Mouse (Mus musculus) activated CD4-positive, CD25-positive, alpha-beta regulatory T cell (primary cell): ENCODE data around the gene Gm4767. TPM values are rescaled to one million over a fixed set of nuclear protein-coding genes. Genes with fewer than 3 reads are reported as not detected.

Experiments
- polyA plus RNA-seq, 2 experiments: library from polyadenylated mRNA; unstranded; fragments of 100-300 nt; shearing (Covaris generic); gene quantifications; one replicate each; pipeline ENCODE4 v1.2.1; 2017

The Gm4767 gene
- 1 to 10 TPM; 4.5 to 6.5 TPM for polyA plus RNA-seq

DNA sequence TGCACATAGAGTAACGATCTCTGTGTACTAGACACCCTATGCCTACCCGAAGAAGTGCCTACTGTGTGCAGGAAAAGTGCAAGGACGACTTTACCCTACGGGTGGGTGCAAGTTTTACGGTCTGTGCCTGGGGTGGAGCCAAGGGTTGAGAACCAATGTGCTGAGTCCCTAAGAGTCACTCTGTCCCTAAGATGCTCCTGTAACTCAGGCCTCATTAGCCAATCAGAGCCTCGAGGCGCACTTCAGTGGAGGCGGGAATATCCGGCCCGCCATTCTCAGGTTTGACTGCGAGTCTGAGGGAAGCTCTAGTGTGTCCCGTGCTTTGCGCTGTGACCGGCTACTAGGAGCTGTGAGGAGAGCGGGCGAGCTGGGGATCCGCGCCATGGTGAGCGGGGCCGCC is at the start of gene Gm4767:
TSS of gene Gm4767 (plus strand) at position 288 of the 400 bp plus-strand sequence.

DNA sequence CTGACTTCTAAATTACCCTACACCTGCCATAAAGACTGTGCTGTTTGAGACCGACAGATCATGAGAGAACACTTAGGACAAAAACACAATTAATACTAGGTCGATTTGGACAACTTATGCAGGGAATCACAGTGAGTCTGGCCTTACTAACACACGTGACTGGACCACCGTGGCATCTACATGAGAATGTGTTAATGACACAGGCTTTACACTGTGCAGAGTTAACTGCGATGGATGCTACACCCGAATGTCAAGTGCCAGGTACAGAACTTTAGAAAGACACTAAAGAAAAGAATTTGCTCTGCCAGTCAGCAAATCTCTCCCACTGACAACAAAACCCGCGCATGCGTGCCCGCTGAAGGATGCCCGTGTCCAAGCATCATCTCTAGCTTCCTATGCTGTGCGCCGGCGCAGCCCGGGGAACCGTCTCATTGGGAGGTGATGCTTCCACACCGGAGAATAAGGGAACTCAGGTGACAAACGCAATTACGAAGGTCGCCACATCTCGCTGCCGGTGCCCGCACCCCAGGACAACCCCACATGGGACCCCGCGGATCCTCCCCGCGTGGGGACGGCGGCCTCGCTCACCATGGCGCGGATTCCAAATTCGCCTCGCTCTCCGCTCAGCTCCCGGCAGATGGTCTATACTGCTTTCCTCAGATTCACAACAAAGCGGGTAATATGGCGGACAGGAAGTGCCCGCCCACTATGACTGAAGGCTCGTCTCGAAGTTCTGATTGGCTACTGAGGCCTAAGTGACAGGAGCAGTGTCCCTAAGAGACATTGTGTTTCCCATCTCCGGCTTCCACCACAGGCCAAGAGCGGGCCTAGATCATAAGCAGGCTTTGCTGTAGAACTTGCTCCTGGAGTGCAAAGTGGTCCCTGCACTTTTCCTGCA is 41.2 kb upstream of the Gm4767 start, which contains the start of gene Gm3055:
TSS of gene Gm3055 (minus strand) at position 656 of the 898 bp plus-strand sequence.

DNA sequence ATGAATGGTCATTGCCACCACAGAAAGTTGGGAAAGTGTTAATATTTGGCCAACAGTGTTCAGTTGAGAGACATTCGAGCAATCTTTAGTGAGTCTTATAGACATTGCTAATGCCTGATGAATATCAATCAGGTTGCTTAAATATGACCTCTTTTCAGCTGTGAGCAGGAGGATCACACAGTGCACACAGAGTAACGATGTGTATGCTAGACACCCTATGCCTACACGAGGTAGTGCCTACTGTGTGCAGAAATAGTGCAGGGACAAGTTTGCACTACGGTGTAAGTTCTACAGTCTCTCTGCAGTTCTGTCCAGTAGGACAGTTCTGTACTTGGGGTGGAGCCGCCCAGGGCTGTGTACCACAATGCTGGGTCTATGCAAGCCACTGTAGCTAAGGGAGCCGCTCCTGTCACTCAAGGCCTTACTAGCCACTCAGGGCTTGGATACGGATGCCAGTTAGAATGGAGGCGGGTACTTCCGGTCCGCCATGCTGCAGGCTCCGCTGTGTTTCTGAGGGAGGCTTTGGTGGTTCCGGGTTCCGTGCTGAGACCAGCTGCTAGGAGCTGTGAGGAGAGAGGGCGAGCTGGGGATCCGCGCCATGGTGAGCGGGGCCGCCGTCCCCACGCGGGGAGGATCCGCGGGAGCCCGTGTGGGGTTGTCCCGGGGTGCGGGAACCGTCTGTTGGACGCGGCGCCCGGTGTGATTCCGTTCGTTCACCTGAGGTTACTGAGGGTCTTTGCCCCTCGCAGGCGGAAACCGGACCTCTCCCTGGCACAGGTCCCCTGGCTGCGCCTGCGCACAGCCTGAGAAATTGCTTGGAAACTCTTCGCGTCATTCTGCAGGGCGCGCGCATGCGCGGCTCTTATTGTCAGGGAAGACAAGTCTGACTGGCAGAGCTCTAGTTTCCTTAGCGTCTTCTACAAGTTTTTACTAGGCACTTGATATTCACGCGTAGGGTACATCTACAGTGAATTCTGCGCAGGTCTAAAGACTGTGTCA is 51.7 kb downstream of the Gm4767 start, which contains the start of gene Gm32687:
TSS of gene Gm32687 (plus strand) at position 526 of the 999 bp plus-strand sequence.

Other genes starting within 250 kb of the Gm4767 start
- gene Tle2, start 237.6 kb upstream of the Gm4767 start, polyA plus RNA-seq: 1 to 10 TPM; 1.1 to 2.0 TPM
- gene Tle6, start 211.1 kb upstream of the Gm4767 start, polyA plus RNA-seq: under 1 TPM; 0.43 to 0.88 TPM
- 1 to 10 TPM in 1 of 2 experiments, under 1 TPM in 1; 0.72 to 3.1 TPM for gene BC025920, start 205.9 kb upstream of the Gm4767 start, polyA plus RNA-seq
- gene Sirt6, start 184.4 kb upstream of the Gm4767 start, polyA plus RNA-seq: 10 to 100 TPM; 10.7 to 20.6 TPM
- gene Ankrd24, start 183.6 kb upstream of the Gm4767 start, polyA plus RNA-seq: 1 to 10 TPM; 1.9 to 5.6 TPM
- gene Gm10778, start 163.1 kb upstream of the Gm4767 start, polyA plus RNA-seq: 1 to 10 TPM; 6.8 to 9.1 TPM
- 10 to 100 TPM; 17.2 to 21.1 TPM for gene Zfp433, start 107.4 kb upstream of the Gm4767 start, polyA plus RNA-seq
- gene Gm3055, start 41.0 kb upstream of the Gm4767 start, polyA plus RNA-seq: 1 to 10 TPM; 7.1 to 8.2 TPM
- 1 to 10 TPM; 8.2 to 8.8 TPM for gene Gm32687, start 51.7 kb downstream of the Gm4767 start, polyA plus RNA-seq
- gene Zfp781, start 118.3 kb downstream of the Gm4767 start, polyA plus RNA-seq: 1 to 10 TPM; 2.7 to 3.0 TPM
- 10 to 100 TPM in 1 of 2 experiments, 1 to 10 TPM in 1; 4.6 to 12.5 TPM for gene Zfp873, start 235.9 kb downstream of the Gm4767 start, polyA plus RNA-seq